Mouse (Mus musculus): ENCODE results near the gene Dhx32.

DNA sequence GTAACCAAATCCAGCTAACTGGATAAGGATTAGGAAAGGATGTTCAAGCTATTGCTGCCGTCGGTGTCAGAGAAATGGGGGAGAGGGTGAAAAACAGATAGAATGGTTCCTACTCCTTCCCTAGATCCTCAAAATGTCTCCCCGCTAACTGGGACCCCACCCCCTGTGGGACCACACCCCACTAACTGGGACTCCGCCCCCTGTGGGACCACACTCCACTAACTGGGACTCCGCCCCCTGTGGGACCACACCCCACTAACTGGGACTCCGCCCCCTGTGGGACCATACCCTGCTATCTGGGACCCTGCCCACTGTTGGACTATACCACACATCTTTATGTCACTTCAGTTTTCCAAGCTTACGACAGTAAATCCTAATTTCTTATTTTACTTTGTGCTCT lies 78.6 kb downstream of the Dhx32 start:
- no peak for TF ChIP-seq EP300 (IDR thresholded peaks at IDR 0.05; ENCODE audit: insufficient read depth, low read depth, low read length)
- no peak for TF ChIP-seq CTCF (IDR thresholded peaks at IDR 0.05; ENCODE audit: low read depth, low read length)
- no peak for TF ChIP-seq POLR2A (IDR thresholded peaks at IDR 0.05; ENCODE audit: insufficient read depth, low read length)
